22 mouse cellular contexts compared by ENCODE assay signal in genomic region chr1:58993144-58993543, GRCm38 (mm10). TPM values are rescaled to one million over a fixed set of nuclear protein-coding genes. Genes with fewer than 3 reads are reported as not detected.
A peak's percentile ranks its signal among the peaks of the same experiment; 100 is the strongest.
DNase-seq lines count a peak whose midpoint lies in the region; ATAC-seq and TF ChIP-seq lines count a peak whose summit lies in the region.
"Had no signal": no experiment of that assay in that cellular context is flagged by ENCODE, and none has a peak within 500 bp of the region (broad histone marks: within the 10 kb centered on the region; RNA-seq: fewer than 3 reads in every experiment).

No protein-coding gene starts in this region.

- H3K36me3 ChIP-seq in heart, embryonic 12.5 days, result peaks cover 27% of the 10 kb centered on the region
- peaks cover 43% of the 10 kb centered on the region for H3K36me3 ChIP-seq in liver, embryonic 16.5 days (ENCODE audit: control insufficient read depth, insufficient read depth)
- peaks cover 11% of the 10 kb centered on the region for H3K36me3 ChIP-seq in stomach, postnatal 0 days (ENCODE audit: control insufficient read depth, insufficient read depth, low read length)

- no peak overlapping the region for H3K9ac ChIP-seq in heart, embryonic 12.5 days
- H3K9ac ChIP-seq in liver, embryonic 16.5 days (ENCODE audit: low read depth, low read length), result no peak overlapping the region
- H3K9ac ChIP-seq in stomach, postnatal 0 days (ENCODE audit: low read length), result no peak overlapping the region
- H3K9ac ChIP-seq: embryonic facial prominence, embryonic 12.5 days; forebrain, embryonic 15.5 days; hindbrain, embryonic 15.5 days; midbrain, embryonic 15.5 days; neural tube, embryonic 12.5 days had no signal

- DNase-seq in heart, adult 18-20 months, result no peak
- DNase-seq in liver, result peak; percentile 80
- DNase-seq in stomach, postnatal 0 days (ENCODE audit: low spot score), result peak; percentile 25
- no peak for DNase-seq in left cerebral cortex, postnatal 25 days (ENCODE audit: low spot score in 2 of 2)
- DNase-seq in urinary bladder, adult 18-20 months (ENCODE audit: low spot score in 2 of 2), result no peak
- DNase-seq in lung, postnatal 10 days, result no peak
- DNase-seq: adrenal gland, postnatal 36 days; cerebellum, adult 11 months; gastrocnemius, postnatal 10 days; heart, adult 2 months; kidney, postnatal 4 days; layer of hippocampus, adult 9-11 months; right cerebral cortex, postnatal 25 days; thymus, adult 18-20 months; thymus, postnatal 36 days had no signal

- 0 out of 2 replicates have a peak, but pooled peaks cover 3% of the 10 kb centered on the region for H3K4me1 ChIP-seq in heart, embryonic 12.5 days (replicated peaks)
- H3K4me1 ChIP-seq in liver, embryonic 16.5 days (ENCODE audit: control insufficient read depth, low read depth, low read length), result peaks cover 8% of the 10 kb centered on the region
- H3K4me1 ChIP-seq in stomach, postnatal 0 days (replicated peaks; ENCODE audit: control insufficient read depth, insufficient read depth), result no peaks in the 10 kb centered on the region
- H3K4me1 ChIP-seq: embryonic facial prominence, embryonic 12.5 days; forebrain, embryonic 15.5 days; hindbrain, embryonic 15.5 days; midbrain, embryonic 15.5 days; neural tube, embryonic 12.5 days had no signal

- WGBS in heart, embryonic 12.5 days, result 86% methylated on average over 7 of the region's 7 CpGs
- WGBS in liver, embryonic 16.5 days (ENCODE audit: insufficient replicate concordance), result 54% methylated on average over 7 of the region's 7 CpGs
- 81% methylated on average over 7 of the region's 7 CpGs for WGBS in stomach, postnatal 0 days

- H3K9me3 ChIP-seq in heart, embryonic 12.5 days (replicated peaks), result no peaks in the 10 kb centered on the region
- H3K9me3 ChIP-seq in liver, embryonic 16.5 days (replicated peaks; ENCODE audit: control insufficient read depth, low read length), result no peaks in the 10 kb centered on the region
- H3K9me3 ChIP-seq in stomach, postnatal 0 days (ENCODE audit: control insufficient read depth, low read length), result no peaks in the 10 kb centered on the region
- H3K9me3 ChIP-seq: embryonic facial prominence, embryonic 12.5 days; forebrain, embryonic 15.5 days; hindbrain, embryonic 15.5 days; midbrain, embryonic 15.5 days; neural tube, embryonic 12.5 days had no signal

- no peak overlapping the region for H3K4me3 ChIP-seq in heart, embryonic 12.5 days
- H3K4me3 ChIP-seq in liver, embryonic 16.5 days (ENCODE audit: low read depth, low read length), result no peak overlapping the region
- no peak overlapping the region for H3K4me3 ChIP-seq in stomach, postnatal 0 days (ENCODE audit: low read depth, low read length)
- H3K4me3 ChIP-seq: embryonic facial prominence, embryonic 12.5 days; forebrain, embryonic 15.5 days; heart, adult 2 months; hindbrain, embryonic 15.5 days; midbrain, embryonic 15.5 days; neural tube, embryonic 12.5 days had no signal

- 0 out of 2 replicates have a peak, but pooled peaks have one; percentile 71 for ATAC-seq in heart, embryonic 12.5 days (ENCODE audit: insufficient number of reproducible peaks, low FRiP score)
- ATAC-seq in liver, embryonic 16.5 days (ENCODE audit: low read depth), result peak; percentile 89
- peak; percentile 60; the same call in 1 of the 2 replicates for ATAC-seq in stomach, postnatal 0 days (ENCODE audit: low FRiP score, low TSS enrichment)
- ATAC-seq: forebrain, embryonic 15.5 days had no signal

- intact Hi-C loops in left cerebral cortex, postnatal 25 days (cut with DNase I), result loop anchor here (5.0 kb wide), 1 partner anchor 221 kb away; no protein-coding TSS in a partner anchor

- no peak for TF ChIP-seq EP300 in stomach, postnatal 0 days (optimal IDR thresholded peaks at IDR 0.05)

- H3K4me2 ChIP-seq in heart, embryonic 12.5 days, result no peak overlapping the region
- no peak overlapping the region for H3K4me2 ChIP-seq in liver, embryonic 16.5 days (ENCODE audit: low read depth, low read length)
- H3K4me2 ChIP-seq in stomach, postnatal 0 days (replicated peaks; ENCODE audit: low read depth), result no peak overlapping the region
- H3K4me2 ChIP-seq: embryonic facial prominence, embryonic 12.5 days; forebrain, embryonic 15.5 days; hindbrain, embryonic 15.5 days; midbrain, embryonic 15.5 days; neural tube, embryonic 12.5 days had no signal

- no peaks in the 10 kb centered on the region for H3K27me3 ChIP-seq in heart, embryonic 12.5 days (replicated peaks)
- H3K27me3 ChIP-seq in liver, embryonic 16.5 days (ENCODE audit: control insufficient read depth, insufficient read depth, low read depth, low read length), result no peaks in the 10 kb centered on the region
- H3K27me3 ChIP-seq in stomach, postnatal 0 days (ENCODE audit: control insufficient read depth, insufficient read depth, low read length), result no peaks in the 10 kb centered on the region
- H3K27me3 ChIP-seq: embryonic facial prominence, embryonic 12.5 days; forebrain, embryonic 15.5 days; hindbrain, embryonic 15.5 days; midbrain, embryonic 15.5 days; neural tube, embryonic 12.5 days had no signal

- TF ChIP-seq CTCF in stomach, postnatal 0 days (IDR thresholded peaks at IDR 0.05; ENCODE audit: low read depth), result no peak

- no peak overlapping the region for H3K27ac ChIP-seq in heart, embryonic 12.5 days (ENCODE audit: poor library complexity, severe bottlenecking)
- H3K27ac ChIP-seq in liver, embryonic 16.5 days (ENCODE audit: low read length), result no peak overlapping the region
- H3K27ac ChIP-seq in stomach, postnatal 0 days (replicated peaks), result no peak overlapping the region
- H3K27ac ChIP-seq: embryonic facial prominence, embryonic 12.5 days; forebrain, embryonic 15.5 days; heart, adult 2 months; hindbrain, embryonic 15.5 days; midbrain, embryonic 15.5 days; neural tube, embryonic 12.5 days had no signal

RNA-seq across cellular contexts. Expression of gene Stradb, which starts 19.8 kb away (rescaled TPM):
- polyA plus RNA-seq in heart, embryonic 12.5 days (2016; fragmentation: Nextera tagmentation; extraction: Ambion mirVana), result 23.1 and 25.5 TPM in 2 replicates
- 10 to 100 TPM; 63.9 to 85.2 TPM for total RNA-seq in heart, adult 18-20 months (2021)
- 49.1 and 49.5 TPM in 2 replicates for polyA plus RNA-seq in liver, embryonic 16.5 days (2015; fragmentation: Nextera tagmentation; extraction: Ambion mirVana)
- 17.4 and 18.5 TPM in 2 replicates for polyA plus RNA-seq in stomach, postnatal 0 days (2015; fragmentation: Nextera tagmentation; extraction: Ambion mirVana)
- total RNA-seq in left cerebral cortex, postnatal 25 days (2021), result 10 to 100 TPM; 70.7 to 74.8 TPM

RNA-seq across cellular contexts. Expression of gene Trak2, which starts 19.9 kb away (rescaled TPM):
- 44.7 and 47.8 TPM in 2 replicates for polyA plus RNA-seq in heart, embryonic 12.5 days (2016; fragmentation: Nextera tagmentation; extraction: Ambion mirVana)
- total RNA-seq in heart, adult 18-20 months (2021), result 100 to 1,000 TPM; 187 to 225 TPM
- 58.9 TPM in 2 replicates for polyA plus RNA-seq in liver, embryonic 16.5 days (2015; fragmentation: Nextera tagmentation; extraction: Ambion mirVana)
- polyA plus RNA-seq in stomach, postnatal 0 days (2015; fragmentation: Nextera tagmentation; extraction: Ambion mirVana), result 7.3 and 8.7 TPM in 2 replicates
- total RNA-seq in left cerebral cortex, postnatal 25 days (2021), result 100 to 1,000 TPM; 175 to 198 TPM

Comparison
In these comparisons a context has a peak if more than half of its experiments do, and no peak if none do; other contexts are left out.
1. DNase-seq: peak in liver (single experiment) and stomach, postnatal 0 days (single experiment); none in heart, adult 18-20 months (0 of 2), left cerebral cortex, postnatal 25 days (0 of 2), urinary bladder, adult 18-20 months (0 of 2) and lung, postnatal 10 days (single experiment).
2. Peak in every context shown above with its lines, with median percentiles within 50 percentile points of each other: ATAC-seq.